Mouse (Mus musculus): ENCODE measurements around the gene 1700029I15Rik. TPM values are rescaled to one million over a fixed set of nuclear protein-coding genes. Genes with fewer than 3 reads are reported as not detected.

1700029I15Rik gene
- polyA plus RNA-seq, 1 experiment from 2014 or later = 6.4 TPM

GRCm38 (mm10) chr2:92401091-92401561 is 18.8 kb downstream of the 1700029I15Rik start, which contains the start of gene Mapk8ip1:
Gene Mapk8ip1, minus strand, starts transcription at chr2:92401263.
- Histone ChIP-seq H3K27ac (replicated peaks) (peak within 1 kb of the TSS; percentile 84), H3K4me1 (replicated peaks) (peaks cover 72% of the 10 kb centered on the region), H3K9me3 (no peaks in the 10 kb centered on the region), H3K9ac (peak within 1 kb of the TSS; percentile 97), H3K4me3 (peak within 1 kb of the TSS; percentile 86), H3K36me3 (peaks cover 26% of the 10 kb centered on the region), H3K27me3 (no peaks in the 10 kb centered on the region), H3K4me2 (peak within 1 kb of the TSS; percentile 75)
- peak; percentile 68 for ATAC-seq (ENCODE audit: low read depth)
- WGBS = 2% methylated on average over 31 of the region's 59 CpGs

- Histone ChIP-seq H3K9me3 (no peaks in the 10 kb centered on the region), H3K27me3 (no peaks in the 10 kb centered on the region), H3K9ac (no peak overlapping the region), H3K4me1 (replicated peaks) (peaks cover 62% of the 10 kb centered on the region), H3K27ac (replicated peaks) (peak overlapping the region; percentile 35), H3K4me2 (no peak overlapping the region), H3K4me3 (no peak overlapping the region), H3K36me3 (peaks cover 42% of the 10 kb centered on the region)
- WGBS = 68% methylated on average over 4 of the region's 4 CpGs
- no peak for ATAC-seq (ENCODE audit: low read depth)
These were observed 20.4 kb downstream of the 1700029I15Rik start for GRCm38 (mm10) chr2:92402591-92403326.

GRCm38 (mm10) chr2:92403776-92404319 is 21.5 kb downstream of the 1700029I15Rik start:
- Histone ChIP-seq H3K9ac (no peak overlapping the region), H3K4me1 (replicated peaks) (peaks cover 52% of the 10 kb centered on the region), H3K36me3 (peaks cover 53% of the 10 kb centered on the region), H3K9me3 (no peaks in the 10 kb centered on the region), H3K27me3 (no peaks in the 10 kb centered on the region), H3K4me3 (no peak overlapping the region), H3K4me2 (no peak overlapping the region), H3K27ac (replicated peaks) (no peak overlapping the region)
- no peak for ATAC-seq (ENCODE audit: low read depth)
- WGBS = 95% methylated on average over 5 of the region's 5 CpGs

GRCm38 (mm10) chr2:92404737-92405136 is 22.4 kb downstream of the 1700029I15Rik start:
- Histone ChIP-seq H3K9ac (0 out of 2 replicates have a peak overlapping the region, but pooled peaks have one; percentile 6), H3K27ac (replicated peaks) (peak overlapping the region; percentile 72; the same call in 1 of the 2 replicates), H3K4me3 (no peak overlapping the region), H3K4me1 (replicated peaks) (peaks cover 43% of the 10 kb centered on the region), H3K27me3 (no peaks in the 10 kb centered on the region), H3K4me2 (no peak overlapping the region), H3K36me3 (peaks cover 61% of the 10 kb centered on the region), H3K9me3 (no peaks in the 10 kb centered on the region)
- WGBS = 88% methylated on average over 6 of the region's 6 CpGs
- no peak for ATAC-seq (ENCODE audit: low read depth)

GRCm38 (mm10) chr2:92405687-92406086 is 23.3 kb downstream of the 1700029I15Rik start:
- Histone ChIP-seq H3K36me3 (peaks cover 71% of the 10 kb centered on the region), H3K9me3 (no peaks in the 10 kb centered on the region), H3K4me1 (replicated peaks) (peaks cover 34% of the 10 kb centered on the region), H3K4me3 (no peak overlapping the region), H3K27ac (replicated peaks) (peak overlapping the region; percentile 72), H3K9ac (0 out of 2 replicates have a peak overlapping the region, but pooled peaks have one; percentile 22), H3K4me2 (no peak overlapping the region), H3K27me3 (no peaks in the 10 kb centered on the region)
- WGBS = 50% methylated on average over 7 of the region's 7 CpGs
- no peak for ATAC-seq (ENCODE audit: low read depth)

GRCm38 (mm10) chr2:92408309-92409045 is 26.1 kb downstream of the 1700029I15Rik start:
- WGBS = 90% methylated on average over 18 of the region's 18 CpGs
- H3K27ac ChIP-seq (replicated peaks) = no peak overlapping the region
- H3K36me3 ChIP-seq = peaks cover 99% of the 10 kb centered on the region

GRCm38 (mm10) chr2:92411705-92412104 is 29.4 kb downstream of the 1700029I15Rik start:
- Histone ChIP-seq H3K4me1 (replicated peaks) (0 out of 2 replicates have a peak, but pooled peaks cover under 1% of the 10 kb centered on the region), H3K4me3 (no peak overlapping the region), H3K4me2 (no peak overlapping the region), H3K9me3 (no peaks in the 10 kb centered on the region), H3K9ac (no peak overlapping the region), H3K36me3 (peaks cover 99% of the 10 kb centered on the region), H3K27me3 (no peaks in the 10 kb centered on the region), H3K27ac (replicated peaks) (no peak overlapping the region)
- no peak for ATAC-seq (ENCODE audit: low read depth)
- WGBS = 92% methylated on average over 10 of the region's 10 CpGs

More at GRCm38 (mm10) chr2:92408309-92409045, 26.1 kb downstream of the 1700029I15Rik start:
- ATAC-seq (ENCODE audit: low read depth) = no peak
- H3K9ac ChIP-seq = no peak overlapping the region
- H3K27me3 ChIP-seq = no peaks in the 10 kb centered on the region
- H3K4me1 ChIP-seq (replicated peaks) = peaks cover 21% of the 10 kb centered on the region
- no peak overlapping the region for H3K4me2 ChIP-seq
- H3K9me3 ChIP-seq = no peaks in the 10 kb centered on the region
- no peak overlapping the region for H3K4me3 ChIP-seq

- H3K9ac ChIP-seq = no peak overlapping the region
- peaks cover 40% of the 10 kb centered on the region for H3K4me1 ChIP-seq (replicated peaks)
- H3K27ac ChIP-seq (replicated peaks) = no peak overlapping the region
- ATAC-seq (ENCODE audit: low read depth) = no peak
- WGBS = 95% methylated on average over 7 of the region's 7 CpGs
- H3K27me3 ChIP-seq = no peaks in the 10 kb centered on the region
- no peaks in the 10 kb centered on the region for H3K9me3 ChIP-seq
- peaks cover 83% of the 10 kb centered on the region for H3K36me3 ChIP-seq
- no peak overlapping the region for H3K4me3 ChIP-seq
- H3K4me2 ChIP-seq = no peak overlapping the region
These were observed 39.5 kb downstream of the 1700029I15Rik start for GRCm38 (mm10) chr2:92421723-92422387.

- Histone ChIP-seq H3K27me3 (no peaks in the 10 kb centered on the region), H3K9ac (no peak overlapping the region), H3K27ac (replicated peaks) (no peak overlapping the region), H3K4me2 (no peak overlapping the region), H3K36me3 (peaks cover 76% of the 10 kb centered on the region), H3K4me1 (replicated peaks) (peaks cover 47% of the 10 kb centered on the region), H3K4me3 (no peak overlapping the region), H3K9me3 (no peaks in the 10 kb centered on the region)
- no peak for ATAC-seq (ENCODE audit: low read depth)
- WGBS = 79% methylated on average over 10 of the region's 10 CpGs
These were observed 40.2 kb downstream of the 1700029I15Rik start for GRCm38 (mm10) chr2:92422388-92423135.

- Histone ChIP-seq H3K36me3 (peaks cover 70% of the 10 kb centered on the region), H3K4me2 (no peak overlapping the region), H3K4me1 (replicated peaks) (peaks cover 53% of the 10 kb centered on the region), H3K4me3 (no peak overlapping the region), H3K9me3 (no peaks in the 10 kb centered on the region), H3K9ac (no peak overlapping the region), H3K27ac (replicated peaks) (peak overlapping the region; percentile 83), H3K27me3 (no peaks in the 10 kb centered on the region)
- ATAC-seq (ENCODE audit: low read depth) = no peak
- WGBS = 93% methylated on average over 9 of the region's 9 CpGs
These were observed 40.8 kb downstream of the 1700029I15Rik start for GRCm38 (mm10) chr2:92423156-92423555.
